Mouse (Mus musculus) ES-E14 (cell line): ENCODE measurements around the gene Lrrc4.

Experiments used
- CHD2 ChIP-seq: IDR thresholded peaks from 2 replicates; pipeline ENCODE4 v1.6.1; 2014; ENCODE audit warnings: mild to moderate bottlenecking, low read depth, low read length, inconsistent platforms
- HCFC1 ChIP-seq: IDR thresholded peaks from 2 replicates; pipeline ENCODE4 v1.6.1; 2012; ENCODE audit warnings: low read length, inconsistent platforms, borderline replicate concordance; ENCODE audit not compliant: insufficient read depth
- MAFK ChIP-seq: IDR thresholded peaks from 2 replicates; pipeline ENCODE4 v1.6.1; 2014; ENCODE audit warnings: mild to moderate bottlenecking, low read depth, low read length, inconsistent platforms; ENCODE audit not compliant: insufficient read depth
- ZC3H11A ChIP-seq: IDR thresholded peaks from 2 replicates; pipeline ENCODE4 v1.6.1; 2012; ENCODE audit warnings: low read depth, mild to moderate bottlenecking, inconsistent platforms, low read length, borderline replicate concordance
- ZNF384 ChIP-seq: IDR thresholded peaks from 2 replicates; pipeline ENCODE4 v1.6.1; 2012; ENCODE audit warnings: low read depth, low read length, inconsistent platforms

DNA sequence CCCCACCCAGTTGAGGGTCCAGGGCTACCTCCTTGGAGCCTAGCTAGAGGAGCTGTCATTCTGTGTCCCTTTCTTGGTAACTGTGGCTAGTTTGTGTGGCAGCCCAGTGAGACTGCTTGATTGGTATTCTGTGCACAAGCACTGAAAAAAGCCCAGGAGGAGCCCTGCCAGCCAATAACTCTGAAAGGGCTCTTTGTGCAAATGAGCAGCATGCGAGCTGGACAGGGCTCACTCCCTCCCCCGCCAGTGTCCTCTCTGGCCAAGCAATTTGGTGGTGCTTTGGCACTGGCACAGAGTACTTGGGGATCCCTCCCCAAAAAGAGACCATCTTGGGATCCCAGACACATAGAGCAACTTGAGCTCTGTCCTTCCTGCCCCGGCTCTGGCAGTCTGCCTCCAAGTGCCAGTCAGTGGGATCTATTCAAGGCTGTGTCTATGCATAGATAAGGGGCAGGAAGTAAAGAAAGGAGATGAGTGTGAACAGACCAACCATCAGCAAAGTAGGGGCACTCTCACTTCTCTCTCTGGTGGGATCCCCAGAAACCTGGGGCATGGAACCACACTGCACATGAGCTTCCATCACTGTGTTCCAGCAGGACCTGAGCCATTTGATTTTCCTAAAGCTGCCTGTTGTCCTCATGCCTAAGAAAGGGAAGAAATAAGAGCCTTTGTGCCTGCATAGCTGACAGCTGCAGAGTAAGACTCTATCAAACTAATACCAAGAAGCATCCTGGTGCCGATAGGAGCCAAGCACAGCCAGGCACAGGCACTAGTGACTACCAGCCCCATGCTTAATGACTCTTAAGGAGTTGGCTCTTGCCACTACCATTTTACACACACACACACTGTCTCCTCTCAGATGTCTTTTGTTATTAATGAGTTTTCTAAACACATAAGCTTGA lies 11.1 kb upstream of the Lrrc4 start:
- TF ChIP-seq ZC3H11A (no peak), HCFC1 (no peak), ZNF384 (no peak), MAFK (no peak), CHD2 (no peak)
